Mouse (Mus musculus) stomach, postnatal 0 days (tissue): ENCODE data around the gene Ccdc158.

ENCODE experiments used
- CTCF ChIP-seq: IDR thresholded peaks from 2 replicates; pipeline ENCODE4 v1.5.1; 2016; ENCODE audit warnings: antibody characterized with exemption, low read depth, mild to moderate bottlenecking, moderate library complexity
- EP300 ChIP-seq: optimal IDR thresholded peaks from 2 replicates; pipeline ENCODE3; 2016; ENCODE audit warnings: antibody characterized with exemption

DNA sequence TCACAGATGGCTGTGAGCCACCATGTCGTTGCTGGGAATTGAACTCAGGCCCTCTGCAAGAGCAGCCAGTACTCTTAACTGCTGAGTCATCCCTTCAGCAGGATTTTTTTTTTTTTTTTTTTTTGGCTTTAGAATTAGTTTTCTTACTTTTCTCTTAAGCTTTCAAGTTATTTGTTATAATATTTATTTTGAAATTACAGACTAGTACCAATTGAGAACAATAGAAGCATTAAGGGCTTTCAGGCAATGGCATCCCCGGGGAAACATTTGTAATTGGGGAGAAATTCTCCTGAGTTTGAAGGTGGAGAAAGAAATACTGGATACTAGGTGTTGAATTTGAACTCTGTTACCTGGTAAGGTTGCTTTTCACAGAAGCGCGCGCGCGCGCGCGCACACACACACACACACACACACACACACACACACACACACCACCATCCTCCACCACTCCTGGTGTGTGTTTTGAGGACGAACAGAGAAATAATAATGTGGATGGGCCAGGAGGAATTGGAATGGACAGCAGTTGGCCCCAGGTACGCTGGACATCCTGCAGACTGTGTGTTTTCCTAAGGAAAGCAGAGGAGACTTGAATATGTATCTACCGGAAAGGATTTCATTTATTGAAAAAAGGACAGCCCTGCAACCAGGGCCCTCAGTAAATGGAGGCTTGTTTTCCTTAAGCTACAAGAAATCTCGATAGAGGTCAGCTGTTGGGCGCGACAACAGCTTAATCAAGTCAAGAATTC lies 9.8 kb upstream of the Ccdc158 start:
- no peak for TF ChIP-seq EP300
- no peak for TF ChIP-seq CTCF
